Mouse (Mus musculus) retina, postnatal 1 day (tissue): ENCODE data around the gene Tmem121b.
A peak's percentile ranks its signal among the peaks of the same experiment; 100 is the strongest.

ENCODE experiments used
- DNase-seq: peaks from one replicate; pipeline ENCODE4 v3.0.0-alpha.2; 2012

Tmem121b gene

DNA sequence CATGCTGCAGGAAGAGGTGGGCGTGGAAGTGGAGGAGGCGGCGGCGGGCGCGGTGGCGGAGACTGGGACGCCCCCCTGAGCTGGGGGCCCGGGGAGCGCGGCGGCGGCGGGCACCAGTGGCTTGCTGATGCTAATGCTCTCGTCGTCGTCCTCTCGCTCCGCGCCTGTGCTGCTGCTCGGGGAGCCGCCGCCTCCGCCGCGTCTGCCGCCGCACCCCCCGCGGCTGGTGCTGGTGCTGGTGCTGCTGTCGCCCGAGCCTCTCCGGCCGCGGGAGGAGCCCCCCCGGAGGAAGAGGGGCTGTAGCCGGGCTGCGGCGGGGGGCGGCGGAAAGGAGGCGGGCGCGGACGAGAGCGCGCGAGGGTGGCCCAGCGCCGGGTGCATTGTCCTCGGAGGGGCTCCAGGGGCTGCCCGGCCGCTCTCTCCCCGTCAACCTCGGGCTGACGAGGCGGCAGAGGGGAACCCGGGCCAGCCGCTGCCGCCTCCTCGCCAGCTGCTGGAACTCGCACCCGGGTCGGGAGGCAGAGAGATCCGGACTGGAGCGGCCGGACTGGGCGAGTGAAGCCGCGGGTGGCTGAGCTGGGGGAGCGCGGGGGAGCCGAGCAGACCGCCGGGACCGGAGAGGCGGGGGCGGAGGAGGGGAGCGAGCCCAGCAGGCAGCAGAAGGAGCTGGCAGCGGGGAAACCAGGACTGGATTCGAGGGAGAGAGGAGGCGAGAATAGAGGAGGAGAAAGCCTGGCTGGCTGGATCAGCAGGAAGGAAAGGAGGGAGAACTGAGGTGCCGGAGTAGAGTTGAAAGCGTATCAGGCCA is at the start of gene Tmem121b:
Gene Tmem121b (minus strand): TSS at position 434 of the 808 bp plus-strand sequence.
- peak; percentile 93 for DNase-seq

DNA sequence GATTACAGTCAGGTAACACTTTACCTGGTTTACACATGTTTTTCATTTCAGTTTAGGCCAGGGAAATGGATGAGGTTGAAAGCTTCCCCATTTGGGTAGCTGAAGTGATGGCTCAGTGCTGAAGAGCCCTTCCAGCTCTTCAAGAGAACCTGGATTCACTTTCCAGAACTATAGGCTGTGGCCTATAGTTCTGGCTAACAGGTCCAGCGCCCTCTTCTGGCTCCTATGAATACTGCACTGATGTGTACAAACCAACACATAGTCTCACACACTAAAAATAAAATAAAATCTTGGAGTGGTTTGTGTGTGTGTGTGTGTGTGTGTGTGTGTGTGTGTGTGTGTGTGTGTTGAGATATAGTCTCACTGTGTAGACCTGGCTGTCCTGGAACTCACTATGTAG is 48.5 kb upstream of the Tmem121b start:
- no peak for DNase-seq

DNA sequence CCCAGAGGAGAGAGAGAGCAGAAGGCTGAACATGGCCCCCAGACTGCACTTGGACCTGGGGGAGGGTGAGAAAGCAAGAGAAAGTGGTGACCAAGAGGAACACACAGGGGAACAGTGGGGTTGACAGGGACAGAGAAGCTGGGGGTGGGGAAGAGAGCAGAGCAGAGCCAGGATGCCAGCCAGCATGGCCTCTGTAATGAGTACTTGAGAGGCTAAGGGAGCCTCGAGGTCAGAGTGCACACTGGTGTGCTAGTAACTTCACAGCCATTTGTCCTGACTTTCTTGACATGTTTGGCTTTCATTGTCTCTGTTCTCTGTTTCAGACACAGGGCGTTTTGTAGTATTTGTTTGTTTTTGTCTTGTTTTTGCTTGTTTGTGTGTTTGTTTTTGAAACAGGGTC is 47.8 kb upstream of the Tmem121b start:
- DNase-seq, result no peak

DNA sequence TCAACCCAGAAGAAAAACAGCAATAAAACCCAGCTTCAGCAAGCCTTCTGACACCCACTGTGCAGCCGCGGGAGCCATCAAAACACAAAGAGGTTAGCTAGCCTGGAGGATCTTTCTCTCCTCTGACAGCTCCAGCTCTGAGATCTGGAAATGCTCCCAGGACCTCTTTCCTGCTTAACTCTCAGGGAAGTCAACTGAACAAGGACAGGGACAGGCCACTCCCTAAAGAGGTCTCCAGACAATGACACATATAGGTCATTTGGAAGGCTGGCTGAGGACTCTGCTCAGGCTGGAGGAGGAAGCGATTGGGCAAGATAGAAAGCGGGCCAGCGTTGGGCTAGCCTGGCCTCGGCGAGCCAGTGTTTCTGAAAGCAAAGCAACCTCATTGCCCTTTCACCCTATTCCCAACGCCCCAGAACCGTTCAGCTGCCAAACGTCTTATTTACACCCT is 46.2 kb upstream of the Tmem121b start:
- peak; percentile 45 for DNase-seq

DNA sequence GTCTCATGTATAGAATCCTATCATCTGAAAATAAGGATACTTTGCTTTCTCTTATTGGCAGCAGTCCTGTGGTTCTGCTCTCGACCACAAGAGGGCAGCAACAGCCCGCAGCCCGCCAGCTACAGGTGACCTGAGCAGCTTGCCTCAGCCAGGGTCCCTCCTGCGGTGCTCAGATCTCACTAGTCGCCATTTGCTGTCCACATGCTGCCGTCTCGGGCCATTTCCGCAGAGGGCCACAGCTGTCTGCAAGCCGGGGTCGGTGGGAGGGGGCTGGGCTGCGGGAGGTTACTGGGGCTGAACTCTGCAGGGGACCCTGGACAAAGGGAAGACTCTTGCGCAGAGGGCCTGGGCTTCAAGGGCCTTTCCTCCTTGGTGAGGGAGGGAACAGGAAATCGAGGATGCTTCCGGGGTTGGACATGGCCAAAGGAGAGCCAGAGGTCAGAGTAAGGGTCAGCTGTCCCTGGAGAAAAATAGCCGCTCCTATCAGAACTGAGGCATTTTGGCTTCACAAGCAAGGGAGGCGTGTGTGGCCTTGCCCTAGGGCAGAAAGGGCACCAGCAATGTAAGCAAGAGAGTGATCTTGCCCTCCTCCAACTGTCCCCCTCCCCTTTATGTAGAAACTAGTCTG is 45.6 kb upstream of the Tmem121b start:
- peak; percentile 93 for DNase-seq

DNA sequence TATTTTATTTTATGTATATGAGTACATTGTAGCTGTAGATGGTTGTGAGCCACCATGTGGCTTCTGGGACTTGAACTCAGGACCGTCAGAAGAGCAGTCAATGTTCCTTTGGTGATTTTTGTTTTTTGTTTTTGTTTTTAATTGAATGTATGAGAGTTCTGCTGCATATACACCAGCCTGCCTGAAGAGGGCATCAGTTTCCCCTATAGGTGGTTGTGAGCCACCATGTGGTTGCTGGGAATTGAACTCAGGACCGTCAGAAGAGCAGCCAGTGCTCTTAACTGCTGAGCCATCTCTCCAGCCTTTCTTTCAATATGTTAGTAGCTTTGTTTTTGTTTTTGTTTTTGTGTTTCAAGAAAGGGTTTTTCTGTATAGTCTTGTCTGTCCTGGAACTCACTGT is 42.7 kb upstream of the Tmem121b start:
- DNase-seq, result no peak

DNA sequence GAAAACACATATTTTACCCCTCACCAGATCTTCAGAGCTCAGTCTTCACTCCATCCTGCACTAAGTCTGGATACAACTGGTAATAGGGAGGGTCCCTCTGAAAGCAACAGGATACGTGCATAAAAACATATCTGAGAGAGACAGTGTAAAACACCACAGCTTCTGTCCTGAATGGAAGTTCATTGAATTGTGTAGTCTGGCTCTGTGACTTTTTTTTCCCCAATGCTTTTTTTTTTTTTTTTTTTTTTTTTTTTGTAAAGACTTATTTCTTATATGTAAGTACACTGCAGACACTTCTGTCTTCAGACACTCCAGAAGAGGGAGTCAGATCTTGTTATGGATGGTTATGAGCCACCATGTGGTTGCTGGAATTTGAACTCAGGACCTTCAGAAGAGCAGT is 39.0 kb upstream of the Tmem121b start:
- no peak for DNase-seq

- peak; percentile 96 for DNase-seq
Observed at GRCm38 (mm10) chr6:120531020-120531965, 37.7 kb upstream of the Tmem121b start, which contains the start of gene Hdhd5. Gene Hdhd5, minus strand, starts transcription at chr6:120531319.

DNA sequence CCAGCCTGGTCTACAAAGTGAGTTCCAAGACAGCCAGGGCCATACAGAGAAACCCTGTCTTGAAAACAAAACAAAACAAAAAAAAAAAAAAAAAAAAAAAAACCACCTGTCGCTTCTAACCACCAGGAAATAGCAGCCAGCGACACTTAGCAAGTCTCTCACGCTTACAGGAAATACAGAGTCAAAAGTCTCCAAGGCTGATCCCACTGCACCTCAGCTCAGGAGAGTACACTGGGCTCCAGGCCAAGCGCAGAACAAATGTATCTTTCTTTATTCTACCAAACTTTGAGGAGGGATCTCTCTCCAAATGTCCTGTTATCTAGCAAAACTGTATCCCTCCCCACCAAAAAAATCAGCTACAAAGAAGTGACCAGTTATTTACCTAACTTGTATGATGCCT is 35.5 kb upstream of the Tmem121b start:
- no peak for DNase-seq

DNA sequence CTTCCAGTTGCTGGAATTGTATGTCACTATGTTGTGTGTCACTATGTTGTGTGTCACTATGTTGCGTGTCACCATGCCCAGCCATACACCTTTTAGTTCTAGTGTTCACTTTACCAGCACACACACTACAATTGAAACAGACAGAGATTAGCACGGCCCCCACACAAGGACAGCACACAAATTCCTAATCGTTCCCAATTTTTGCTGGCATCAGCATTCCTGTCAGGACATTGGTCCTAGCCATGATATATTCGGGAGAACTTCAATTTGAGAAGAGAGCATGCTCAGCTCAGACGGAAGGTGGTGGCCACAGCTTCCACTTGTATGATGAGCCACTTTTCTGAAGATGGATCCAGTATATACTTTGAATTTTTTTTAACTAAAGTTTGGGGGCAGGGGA is 31.2 kb upstream of the Tmem121b start:
- no peak for DNase-seq

DNA sequence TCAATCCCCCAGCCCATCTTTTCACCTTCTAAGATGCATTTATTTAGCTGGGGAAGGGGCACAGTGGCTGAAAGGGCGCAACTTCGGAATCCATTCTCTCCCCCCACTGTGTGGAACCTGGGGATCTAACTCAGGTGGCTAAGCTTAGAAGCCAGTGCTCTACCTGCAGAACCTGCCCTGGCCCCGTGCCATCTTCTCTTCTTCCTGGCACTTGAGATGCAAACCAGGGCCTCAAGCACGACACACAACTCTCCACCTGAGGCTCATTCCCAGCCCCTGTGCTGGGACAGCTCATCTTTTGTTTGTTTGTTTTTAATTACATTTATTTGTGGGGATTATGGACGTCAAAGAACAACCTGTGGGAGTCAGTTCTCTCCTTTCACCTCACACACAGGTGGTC is 26.0 kb upstream of the Tmem121b start:
- DNase-seq, result no peak

- no peak for DNase-seq
Observed at GRCm38 (mm10) chr6:120517311-120517710, 23.7 kb upstream of the Tmem121b start.

GRCm38 (mm10) chr6:120516879-120517278 is 23.3 kb upstream of the Tmem121b start:
- no peak for DNase-seq

DNA sequence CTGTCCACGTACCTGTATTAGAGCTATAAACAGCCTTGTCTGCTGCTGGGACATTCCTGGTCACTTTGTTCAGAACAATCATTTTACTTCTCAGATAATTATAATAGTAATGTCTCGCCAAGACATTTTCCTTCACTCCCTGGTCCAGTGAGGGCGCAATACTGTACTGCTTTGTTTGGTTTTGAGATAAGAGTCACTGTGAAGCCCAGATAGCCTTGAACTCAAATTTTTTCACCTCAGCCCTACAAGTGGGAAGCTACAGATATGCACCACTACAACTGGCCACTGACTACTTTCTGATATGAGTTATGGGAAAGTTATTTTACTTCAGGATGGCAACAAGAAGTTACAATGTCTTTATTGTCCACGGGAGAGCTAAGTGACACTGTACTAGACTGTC is 22.8 kb upstream of the Tmem121b start:
- DNase-seq, result no peak

GRCm38 (mm10) chr6:120511212-120511611 is 17.6 kb upstream of the Tmem121b start:
- DNase-seq, result no peak

GRCm38 (mm10) chr6:120510425-120510824 is 16.8 kb upstream of the Tmem121b start:
- no peak for DNase-seq

DNA sequence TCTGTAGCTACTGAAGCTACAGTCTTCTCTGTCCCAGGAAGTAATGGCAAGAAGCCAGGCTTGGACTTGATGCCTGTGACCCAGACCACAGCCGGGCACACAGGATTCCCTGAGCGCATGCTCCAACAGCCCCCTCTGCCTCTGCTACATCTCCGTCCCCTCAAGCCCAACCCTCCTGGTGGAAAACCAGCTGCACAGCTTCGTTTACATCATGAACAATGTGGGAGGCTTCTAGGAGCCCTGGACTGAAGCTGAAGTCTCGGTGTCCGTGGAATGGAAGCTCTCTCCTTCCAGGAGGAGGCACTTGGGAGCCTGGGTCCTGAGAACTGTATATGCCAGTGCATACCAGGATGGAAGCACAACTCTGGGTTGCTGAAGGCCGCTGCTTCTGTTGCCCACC is 16.4 kb upstream of the Tmem121b start:
- no peak for DNase-seq

- no peak for DNase-seq
Observed at GRCm38 (mm10) chr6:120508645-120509044, 15.0 kb upstream of the Tmem121b start.

GRCm38 (mm10) chr6:120505531-120505930 is 11.9 kb upstream of the Tmem121b start:
- DNase-seq, result peak; percentile 80

- DNase-seq, result no peak
Observed at GRCm38 (mm10) chr6:120504051-120504450, 10.4 kb upstream of the Tmem121b start.

- peak; percentile 34 for DNase-seq
Observed at GRCm38 (mm10) chr6:120496544-120496943, 2.9 kb upstream of the Tmem121b start.

DNA sequence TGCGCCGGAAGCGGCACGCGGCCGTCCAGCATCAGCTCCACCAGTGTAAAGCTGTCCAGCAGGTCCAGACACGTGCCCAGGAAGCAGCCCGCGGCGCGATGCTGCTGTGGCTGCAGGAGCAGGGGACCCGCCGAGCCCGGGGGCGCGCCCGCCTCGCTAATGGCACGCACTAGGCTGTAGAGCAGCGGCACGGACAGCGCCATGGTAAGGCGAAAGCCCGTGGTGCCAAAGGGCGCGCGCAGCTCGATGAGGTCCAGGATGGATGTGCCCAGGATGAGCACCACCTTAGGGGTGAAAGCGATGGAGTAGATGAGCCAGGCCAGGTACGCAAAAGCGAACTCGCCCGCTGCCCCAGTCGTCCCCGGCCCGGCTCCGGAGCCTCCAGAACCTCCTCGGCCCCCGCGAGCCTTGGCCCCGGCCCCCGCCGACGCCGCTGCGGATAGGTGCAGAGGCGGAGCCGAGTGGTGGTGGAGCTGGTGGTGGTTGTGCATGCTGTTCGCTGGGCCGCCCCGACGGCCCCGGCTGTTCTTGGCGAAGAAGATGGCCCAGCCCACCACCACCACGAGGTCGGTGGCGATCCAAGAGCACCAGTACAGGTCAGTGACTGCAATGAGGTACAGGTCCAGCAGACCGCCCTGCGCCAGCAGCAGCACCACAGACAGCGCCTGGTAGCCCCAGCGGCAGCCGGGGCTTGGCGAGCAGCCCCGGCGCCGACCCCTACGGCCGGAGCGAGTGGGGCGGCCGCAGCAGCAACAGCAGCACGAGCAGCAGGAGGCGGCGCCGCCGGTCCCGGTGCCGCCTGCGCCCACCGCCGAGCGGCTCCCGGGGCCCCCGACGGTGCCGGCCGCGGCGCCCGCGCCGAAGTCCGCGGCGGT is 871 bp downstream of the Tmem121b start:
- DNase-seq, result peak; percentile 60
